Mouse (Mus musculus): ENCODE measurements around the gene Siah1a. TPM values are rescaled to one million over a fixed set of nuclear protein-coding genes. Genes with fewer than 3 reads are reported as not detected.

Siah1a gene
- polyA plus RNA-seq (2016; fragmentation: Nextera tagmentation; extraction: Ambion mirVana), result 92.0 and 95.3 TPM in 2 replicates

GRCm38 (mm10) chr8:86745221-86745934, at the start of gene Siah1a, which contains the start of gene Gm10638:
Gene Siah1a (minus strand): TSS chr8:86745934.
Gene Gm10638 (plus strand): TSS chr8:86745699.
- peaks cover 38% of the 10 kb centered on the region for H3K4me1 ChIP-seq
- under 1% methylated on average over 74 of the region's 88 CpGs for WGBS
- no peaks in the 10 kb centered on the region for H3K27me3 ChIP-seq
- H3K4me3 ChIP-seq (replicated peaks), result peak within 1 kb of the TSS; percentile 98
- peak within 1 kb of the TSS; percentile 98 for H3K27ac ChIP-seq
- ATAC-seq (ENCODE audit: low FRiP score), result peak; percentile 87
- H3K4me2 ChIP-seq, result peak within 1 kb of the TSS; percentile 68
- no peaks in the 10 kb centered on the region for H3K36me3 ChIP-seq (replicated peaks)
- no peaks in the 10 kb centered on the region for H3K9me3 ChIP-seq
- H3K9ac ChIP-seq, result peak within 1 kb of the TSS; percentile 98

DNA sequence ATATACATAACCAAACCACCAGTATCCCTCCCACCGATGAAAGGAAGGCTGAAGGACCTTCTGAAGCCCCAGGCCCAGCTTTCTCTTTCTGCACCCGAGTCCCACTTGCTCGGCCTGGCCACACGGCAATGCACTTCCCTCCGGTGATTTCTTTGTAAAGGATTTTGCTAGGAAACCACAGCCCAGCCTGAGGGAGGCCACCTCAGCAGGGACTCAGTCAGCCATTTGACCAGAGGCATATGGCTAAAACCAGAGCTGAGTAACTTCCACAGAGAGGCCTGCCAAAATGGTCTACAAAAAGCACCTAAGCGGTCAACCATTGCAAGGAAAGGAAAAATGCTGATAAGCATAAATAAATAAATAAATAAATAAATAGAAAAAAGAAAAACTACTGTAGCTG, 49.0 kb upstream of the Siah1a start:
- WGBS, result 57% methylated on average over 6 of the region's 6 CpGs
- no peak overlapping the region for H3K27ac ChIP-seq
- no peaks in the 10 kb centered on the region for H3K9me3 ChIP-seq
- no peak for ATAC-seq (ENCODE audit: low FRiP score)
- H3K9ac ChIP-seq, result no peak overlapping the region
- H3K4me1 ChIP-seq, result no peaks in the 10 kb centered on the region
- no peak overlapping the region for H3K4me2 ChIP-seq
- no peaks in the 10 kb centered on the region for H3K27me3 ChIP-seq
- no peak overlapping the region for H3K4me3 ChIP-seq (replicated peaks)
- H3K36me3 ChIP-seq (replicated peaks), result no peaks in the 10 kb centered on the region

- Histone ChIP-seq H3K9me3 (no peaks in the 10 kb centered on the region), H3K27me3 (no peaks in the 10 kb centered on the region), H3K4me2 (no peak overlapping the region), H3K36me3 (replicated peaks) (no peaks in the 10 kb centered on the region), H3K9ac (no peak overlapping the region), H3K4me1 (no peaks in the 10 kb centered on the region), H3K4me3 (replicated peaks) (no peak overlapping the region), H3K27ac (no peak overlapping the region)
- WGBS, result 74% methylated on average over 6 of the region's 6 CpGs
- ATAC-seq (ENCODE audit: low FRiP score), result no peak
Measured at GRCm38 (mm10) chr8:86791542-86791941, 45.8 kb upstream of the Siah1a start.

GRCm38 (mm10) chr8:86789576-86789975, 43.8 kb upstream of the Siah1a start:
- no peak overlapping the region for H3K9ac ChIP-seq
- H3K4me3 ChIP-seq (replicated peaks), result no peak overlapping the region
- WGBS, result 100% methylated on average over 1 of the region's 1 CpGs
- H3K4me1 ChIP-seq, result no peaks in the 10 kb centered on the region
- ATAC-seq (ENCODE audit: low FRiP score), result no peak
- no peak overlapping the region for H3K27ac ChIP-seq
- no peaks in the 10 kb centered on the region for H3K36me3 ChIP-seq (replicated peaks)
- H3K4me2 ChIP-seq, result no peak overlapping the region
- H3K9me3 ChIP-seq, result no peaks in the 10 kb centered on the region
- no peaks in the 10 kb centered on the region for H3K27me3 ChIP-seq

GRCm38 (mm10) chr8:86787891-86788420, 42.2 kb upstream of the Siah1a start:
- H3K27ac ChIP-seq, result 0 out of 2 replicates have a peak overlapping the region, but pooled peaks have one; percentile 31

GRCm38 (mm10) chr8:86786498-86786897, 40.8 kb upstream of the Siah1a start:
- no peaks in the 10 kb centered on the region for H3K27me3 ChIP-seq
- H3K4me2 ChIP-seq, result no peak overlapping the region
- no peak overlapping the region for H3K27ac ChIP-seq
- H3K9me3 ChIP-seq, result no peaks in the 10 kb centered on the region
- ATAC-seq (ENCODE audit: low FRiP score), result no peak
- H3K9ac ChIP-seq, result no peak overlapping the region
- H3K4me1 ChIP-seq, result no peaks in the 10 kb centered on the region
- no peaks in the 10 kb centered on the region for H3K36me3 ChIP-seq (replicated peaks)
- 62% methylated on average over 5 of the region's 5 CpGs for WGBS
- H3K4me3 ChIP-seq (replicated peaks), result no peak overlapping the region

More at GRCm38 (mm10) chr8:86787891-86788420, 42.2 kb upstream of the Siah1a start:
- Histone ChIP-seq H3K36me3 (replicated peaks) (no peaks in the 10 kb centered on the region), H3K4me2 (no peak overlapping the region), H3K9me3 (no peaks in the 10 kb centered on the region), H3K9ac (no peak overlapping the region), H3K27me3 (no peaks in the 10 kb centered on the region), H3K4me1 (no peaks in the 10 kb centered on the region), H3K4me3 (replicated peaks) (no peak overlapping the region)
- WGBS, result 87% methylated on average over 12 of the region's 12 CpGs
- ATAC-seq (ENCODE audit: low FRiP score), result no peak

DNA sequence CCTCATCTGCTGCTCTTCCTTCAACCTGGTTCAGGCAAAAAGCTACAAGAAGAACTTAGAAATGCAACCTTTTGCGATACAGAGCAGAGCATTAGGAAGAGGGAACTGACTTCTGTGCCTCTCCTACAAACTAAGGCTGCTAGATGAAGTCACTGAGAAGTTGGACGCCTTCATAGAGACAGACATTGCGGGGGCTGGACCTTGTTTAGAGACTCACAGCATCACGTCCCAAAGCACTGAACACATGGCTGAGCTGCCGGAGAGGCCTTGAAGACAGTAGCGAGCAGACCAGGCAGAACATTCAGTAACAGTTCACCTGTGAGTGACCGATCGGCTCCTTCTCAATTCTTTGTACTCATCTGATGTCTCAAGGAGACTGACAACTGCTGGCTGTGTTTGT, 35.4 kb upstream of the Siah1a start:
- WGBS, result 91% methylated on average over 8 of the region's 8 CpGs
- Histone ChIP-seq H3K27me3 (no peaks in the 10 kb centered on the region), H3K36me3 (replicated peaks) (no peaks in the 10 kb centered on the region), H3K9ac (no peak overlapping the region), H3K27ac (no peak overlapping the region), H3K4me1 (no peaks in the 10 kb centered on the region), H3K9me3 (no peaks in the 10 kb centered on the region), H3K4me2 (no peak overlapping the region), H3K4me3 (replicated peaks) (no peak overlapping the region)
- ATAC-seq (ENCODE audit: low FRiP score), result no peak

DNA sequence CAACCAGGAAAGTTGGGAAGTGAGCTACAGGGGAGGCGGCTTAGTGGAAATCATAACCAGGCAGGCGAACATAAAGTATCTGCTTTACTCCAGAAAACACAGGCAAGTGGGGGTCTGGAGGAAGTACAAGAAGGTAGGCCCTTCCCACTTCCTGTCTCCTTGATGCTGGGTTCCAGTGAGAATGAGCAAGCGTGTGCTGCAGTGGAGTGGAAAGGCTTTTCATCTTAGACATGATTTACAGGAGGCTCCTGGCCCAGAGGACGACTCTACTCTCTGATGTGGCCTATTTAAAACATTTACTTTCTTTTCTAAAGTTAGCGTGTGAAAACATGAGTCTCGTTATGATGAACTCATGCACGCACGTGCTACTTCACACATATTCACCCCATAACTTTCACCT, 33.5 kb upstream of the Siah1a start:
- Histone ChIP-seq H3K9me3 (no peaks in the 10 kb centered on the region), H3K9ac (no peak overlapping the region), H3K36me3 (replicated peaks) (no peaks in the 10 kb centered on the region), H3K27ac (no peak overlapping the region), H3K27me3 (no peaks in the 10 kb centered on the region), H3K4me3 (replicated peaks) (no peak overlapping the region), H3K4me2 (no peak overlapping the region), H3K4me1 (no peaks in the 10 kb centered on the region)
- no peak for ATAC-seq (ENCODE audit: low FRiP score)
- WGBS, result 87% methylated on average over 8 of the region's 8 CpGs

GRCm38 (mm10) chr8:86769945-86770715, 24.4 kb upstream of the Siah1a start:
- ATAC-seq (ENCODE audit: low FRiP score), result no peak
- WGBS, result 77% methylated on average over 1 of the region's 1 CpGs
- H3K27ac ChIP-seq, result no peak overlapping the region

GRCm38 (mm10) chr8:86768499-86768898, 22.8 kb upstream of the Siah1a start:
- no peak for ATAC-seq (ENCODE audit: low FRiP score)
- Histone ChIP-seq H3K36me3 (replicated peaks) (no peaks in the 10 kb centered on the region), H3K27me3 (no peaks in the 10 kb centered on the region; the same call in 1 of the 2 replicates), H3K9me3 (no peaks in the 10 kb centered on the region), H3K4me3 (replicated peaks) (no peak overlapping the region), H3K4me2 (no peak overlapping the region), H3K4me1 (no peaks in the 10 kb centered on the region), H3K9ac (no peak overlapping the region), H3K27ac (no peak overlapping the region)
- 77% methylated on average over 5 of the region's 5 CpGs for WGBS

More at GRCm38 (mm10) chr8:86769945-86770715, 24.4 kb upstream of the Siah1a start:
- Histone ChIP-seq H3K4me1 (no peaks in the 10 kb centered on the region), H3K4me2 (no peak overlapping the region), H3K36me3 (replicated peaks) (no peaks in the 10 kb centered on the region), H3K4me3 (replicated peaks) (no peak overlapping the region), H3K27me3 (no peaks in the 10 kb centered on the region; the same call in 1 of the 2 replicates), H3K9ac (no peak overlapping the region), H3K9me3 (no peaks in the 10 kb centered on the region)

DNA sequence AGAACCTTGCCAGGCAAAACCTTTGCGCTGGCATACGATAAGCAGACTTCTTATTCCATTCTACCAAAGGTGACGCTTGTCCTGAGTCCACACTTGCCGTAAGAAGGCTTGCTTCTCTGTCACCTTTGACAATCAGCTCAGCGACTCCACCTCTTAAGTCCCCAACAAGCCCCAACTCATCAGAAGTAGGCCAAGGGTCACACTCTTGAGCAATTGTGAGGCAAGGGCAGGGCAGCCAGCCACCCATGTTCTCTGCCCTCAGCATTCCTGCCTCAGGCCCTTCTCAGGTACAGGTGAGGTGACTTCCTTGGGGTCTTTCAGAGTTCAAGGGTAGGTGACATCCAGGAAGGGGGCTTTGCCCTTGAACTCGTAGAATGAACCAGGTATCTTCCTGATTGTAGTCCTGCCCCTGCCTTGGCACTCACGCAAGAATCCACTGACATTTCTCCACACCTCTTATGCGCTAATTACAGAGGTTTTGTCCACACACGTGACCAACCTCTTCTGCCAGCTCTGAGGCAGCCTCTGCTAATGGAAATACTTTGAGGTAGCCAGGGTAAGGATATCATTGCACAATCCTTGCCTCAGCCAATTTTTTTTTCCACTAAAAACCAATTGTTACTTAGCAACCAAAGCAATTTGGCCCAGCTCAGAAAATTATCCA, 20.9 kb upstream of the Siah1a start:
- H3K27ac ChIP-seq, result no peak overlapping the region
- no peaks in the 10 kb centered on the region for H3K36me3 ChIP-seq (replicated peaks)
- no peak overlapping the region for H3K9ac ChIP-seq
- no peaks in the 10 kb centered on the region for H3K4me1 ChIP-seq
- H3K27me3 ChIP-seq, result no peaks in the 10 kb centered on the region; the same call in 1 of the 2 replicates
- ATAC-seq (ENCODE audit: low FRiP score), result no peak
- no peaks in the 10 kb centered on the region for H3K9me3 ChIP-seq
- H3K4me3 ChIP-seq (replicated peaks), result no peak overlapping the region
- 89% methylated on average over 9 of the region's 9 CpGs for whole genome bisulfite sequencing
- H3K4me2 ChIP-seq, result no peak overlapping the region

DNA sequence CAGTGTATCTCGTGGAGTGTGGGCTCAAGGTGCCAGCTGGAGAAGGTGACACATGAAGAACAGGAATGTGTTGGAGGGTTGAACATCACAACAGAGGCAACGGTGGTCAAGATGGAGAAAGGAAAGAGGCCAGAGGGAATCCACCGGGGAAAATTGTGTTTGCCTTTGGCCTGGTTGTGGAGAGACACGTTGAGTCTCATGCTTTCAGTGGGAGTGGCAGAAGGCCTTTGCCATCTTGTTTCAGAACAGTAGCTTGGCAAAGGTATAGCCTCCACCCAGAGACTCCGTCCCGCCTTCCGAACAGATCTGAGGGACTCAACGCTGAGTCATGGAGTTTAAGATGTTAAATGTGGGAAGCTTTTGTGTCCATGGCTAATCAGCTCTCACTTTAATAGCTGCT, 19.9 kb upstream of the Siah1a start:
- no peaks in the 10 kb centered on the region; the same call in 1 of the 2 replicates for H3K27me3 ChIP-seq
- no peak for ATAC-seq (ENCODE audit: low FRiP score)
- H3K4me1 ChIP-seq, result no peaks in the 10 kb centered on the region
- H3K27ac ChIP-seq, result no peak overlapping the region
- H3K36me3 ChIP-seq (replicated peaks), result no peaks in the 10 kb centered on the region
- WGBS, result 90% methylated on average over 8 of the region's 8 CpGs
- no peak overlapping the region for H3K9ac ChIP-seq
- no peak overlapping the region for H3K4me3 ChIP-seq (replicated peaks)
- H3K9me3 ChIP-seq, result no peaks in the 10 kb centered on the region
- H3K4me2 ChIP-seq, result no peak overlapping the region
